Mouse (Mus musculus) bone marrow macrophage, adult 2 months (primary cell): ENCODE measurements around the gene Dars2. TPM values are rescaled to one million over a fixed set of nuclear protein-coding genes. Genes with fewer than 3 reads are reported as not detected.

Experiments
- H3K27ac ChIP-seq: 2 replicates; pipeline ENCODE4 v1.5.1; 2012; ENCODE audit warnings: low read depth, low read length; ENCODE audit not compliant: insufficient read depth
- H3K4me1 ChIP-seq: 2 replicates; pipeline ENCODE4 v1.6.1; 2012; ENCODE audit warnings: low read length; ENCODE audit not compliant: control insufficient read depth, insufficient read depth
- H3K4me3 ChIP-seq: 2 replicates; pipeline ENCODE4 v1.5.1; 2012; ENCODE audit warnings: mild to moderate bottlenecking, low read length, moderate library complexity; ENCODE audit not compliant: insufficient read depth
- CTCF ChIP-seq: IDR thresholded peaks from 2 replicates; pipeline ENCODE4 v1.5.1; 2012; ENCODE audit warnings: low read depth, mild to moderate bottlenecking, low read length, moderate library complexity
- POLR2A ChIP-seq: IDR thresholded peaks from 2 replicates; pipeline ENCODE4 v1.6.1; 2012; ENCODE audit warnings: mild to moderate bottlenecking, low read depth, low read length, borderline replicate concordance
- polyA plus RNA-seq: library from polyadenylated mRNA; stranded (reverse); fragments of >200 nt; gene quantifications from 2 replicates; pipeline ENCODE4 v1.2.4, GENCODE M21; 2012; ENCODE audit not compliant: missing spikeins, insufficient read depth, insufficient read length

The Dars2 gene
- polyA plus RNA-seq, 1 experiment: 11.3 TPM

DNA sequence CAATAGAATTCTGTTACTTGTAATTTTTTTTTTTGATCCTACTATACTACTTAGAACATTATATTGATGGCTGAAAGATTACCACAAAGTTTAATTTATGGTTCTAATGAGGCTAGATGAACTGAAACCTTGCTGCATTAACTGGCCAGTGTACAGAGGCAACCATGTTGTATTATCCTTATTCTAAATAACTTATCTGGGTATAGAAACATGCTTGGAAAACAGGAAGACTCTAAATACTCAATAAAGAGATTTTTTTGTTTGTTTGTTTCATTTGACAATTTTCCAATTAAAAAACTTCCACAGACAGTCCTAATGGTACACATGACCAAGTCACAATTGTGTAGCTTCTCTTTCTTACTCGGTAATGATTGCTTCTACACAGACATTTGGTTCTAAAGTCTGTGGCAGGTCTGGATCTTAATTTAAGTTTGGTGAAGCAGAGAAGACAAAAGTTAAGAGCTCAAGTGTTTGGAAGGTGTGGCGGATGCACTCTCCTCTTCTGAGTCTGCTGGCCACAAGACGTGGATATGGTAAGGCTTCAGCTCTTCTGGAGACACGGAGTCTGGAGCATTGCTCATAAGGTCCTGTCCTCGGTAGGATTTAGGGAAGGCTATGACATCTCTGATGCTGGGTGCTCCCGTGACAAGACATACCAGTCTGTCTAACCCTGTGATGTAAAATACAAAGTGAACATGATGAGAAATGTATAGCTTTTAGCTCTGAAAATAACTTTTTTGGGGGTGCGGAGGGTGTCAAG is 29.0 kb downstream of the Dars2 start:
- no peak for TF ChIP-seq POLR2A
- no peak overlapping the region for H3K27ac ChIP-seq
- no peak overlapping the region for H3K4me3 ChIP-seq
- H3K4me1 ChIP-seq: no peaks in the 10 kb centered on the region

DNA sequence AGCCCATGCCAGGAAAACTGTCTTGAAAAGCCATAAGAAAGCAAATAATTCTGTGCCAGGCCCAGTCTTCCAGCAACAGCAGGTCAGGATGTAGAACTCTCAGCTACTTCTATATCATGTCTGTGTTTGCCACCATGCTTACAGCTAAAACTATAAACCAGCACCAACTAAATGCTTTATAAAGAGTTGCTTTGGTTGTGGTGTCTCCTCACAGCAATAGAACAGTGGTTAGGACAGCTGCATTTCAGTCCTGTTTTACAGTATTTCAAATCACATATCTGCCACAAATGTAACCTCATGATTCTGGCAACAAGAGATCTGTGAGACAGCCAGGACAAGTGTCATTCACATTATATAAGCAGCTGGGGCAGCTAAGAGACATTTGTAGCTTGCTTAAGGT is 29.6 kb downstream of the Dars2 start:
- Histone ChIP-seq H3K27ac (no peak overlapping the region), H3K4me1 (no peaks in the 10 kb centered on the region), H3K4me3 (no peak overlapping the region)
- TF ChIP-seq POLR2A (no peak), CTCF (no peak)

DNA sequence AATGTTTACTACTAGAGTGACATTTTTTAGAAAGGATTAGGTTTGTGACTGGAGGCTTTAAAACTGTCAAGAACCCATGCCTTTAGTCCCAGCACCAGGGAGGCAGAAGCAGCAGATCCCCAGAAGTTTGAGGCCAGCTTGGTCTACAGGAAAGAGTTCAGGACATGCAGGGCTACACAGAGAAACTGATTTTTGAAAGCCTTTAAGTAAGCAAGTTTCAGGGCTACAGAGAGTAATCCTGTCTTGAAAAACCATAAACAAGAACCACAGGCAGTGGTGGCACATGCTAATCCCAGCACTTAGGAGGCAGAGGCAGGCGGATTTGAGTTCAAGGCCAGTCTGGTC is 30.1 kb downstream of the Dars2 start:
- Histone ChIP-seq H3K27ac (peak overlapping the region; percentile 4; the same call in 1 of the 2 replicates), H3K4me1 (no peaks in the 10 kb centered on the region), H3K4me3 (no peak overlapping the region)
- no peak for TF ChIP-seq CTCF
- no peak for TF ChIP-seq POLR2A

DNA sequence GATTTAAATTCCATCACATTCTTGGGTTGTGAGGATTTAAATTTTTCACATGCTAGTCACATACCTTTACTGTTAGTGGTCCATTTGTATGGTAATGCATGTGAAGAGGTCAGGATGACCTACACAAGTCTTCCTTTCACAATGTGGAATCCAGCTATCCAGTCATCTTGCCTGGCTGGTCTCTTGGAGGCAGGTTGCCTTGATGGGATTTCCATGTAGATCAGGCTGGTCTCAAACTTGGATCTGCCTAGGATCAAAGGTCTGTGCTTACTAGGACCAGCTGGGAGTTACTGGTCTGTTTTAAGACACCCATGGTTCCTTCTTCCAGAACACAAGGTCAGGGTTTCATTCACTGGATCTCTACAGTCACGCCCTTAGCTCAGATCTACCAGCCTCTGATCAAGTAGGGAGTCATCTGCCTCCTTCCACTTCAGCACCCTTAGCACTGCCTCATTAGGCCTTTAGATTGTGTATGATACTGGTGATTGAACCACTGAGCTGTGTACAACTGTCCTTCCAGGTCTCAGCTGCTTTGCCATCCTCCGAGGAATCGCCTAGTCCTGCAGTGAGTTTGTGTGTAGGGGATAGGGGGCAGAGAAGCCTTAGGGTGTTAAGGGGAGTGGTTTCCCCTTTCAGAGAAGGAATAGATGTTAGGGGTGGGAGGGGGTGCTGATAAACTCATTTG is 30.6 kb downstream of the Dars2 start:
- TF ChIP-seq POLR2A (no peak), CTCF (no peak)
- Histone ChIP-seq H3K27ac (peak overlapping the region; percentile 14), H3K4me1 (no peaks in the 10 kb centered on the region), H3K4me3 (no peak overlapping the region)

DNA sequence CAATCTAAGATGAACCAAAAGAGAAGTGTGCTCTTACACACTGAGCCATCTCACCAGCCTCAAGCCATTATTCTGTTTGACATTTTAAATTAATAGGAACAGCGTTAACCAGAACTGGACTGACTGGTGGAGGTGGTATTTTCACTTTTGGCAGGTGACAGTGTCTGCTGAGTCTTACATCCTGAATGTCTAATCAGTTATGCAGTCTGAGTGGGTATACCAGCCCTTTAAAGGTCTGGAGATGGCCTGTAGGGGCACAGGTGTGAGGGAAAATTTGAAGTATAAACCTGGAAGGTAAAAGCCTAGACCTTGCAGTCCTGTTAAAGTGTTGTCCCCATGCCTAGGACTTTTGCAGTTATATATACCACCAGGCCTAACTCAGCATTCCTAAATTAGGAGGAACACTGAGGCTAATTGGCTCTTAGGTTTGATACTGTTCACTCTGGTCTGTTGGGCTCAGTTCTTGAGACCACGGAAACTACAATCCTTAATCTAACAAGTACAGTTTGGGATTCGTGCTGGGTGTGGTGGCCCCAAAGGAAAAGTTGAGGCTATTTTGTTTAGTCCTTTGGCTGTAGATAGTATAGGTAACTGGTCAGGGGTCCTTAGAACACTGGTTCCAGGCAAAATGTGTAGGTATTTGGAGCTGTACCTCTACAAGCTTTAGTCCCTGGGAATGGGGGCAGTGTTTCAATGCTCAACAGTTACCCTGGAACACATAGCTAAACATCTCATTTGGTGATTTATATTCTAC is 31.3 kb downstream of the Dars2 start:
- Histone ChIP-seq H3K27ac (no peak overlapping the region), H3K4me1 (no peaks in the 10 kb centered on the region), H3K4me3 (no peak overlapping the region)
- TF ChIP-seq POLR2A (no peak), CTCF (no peak)

DNA sequence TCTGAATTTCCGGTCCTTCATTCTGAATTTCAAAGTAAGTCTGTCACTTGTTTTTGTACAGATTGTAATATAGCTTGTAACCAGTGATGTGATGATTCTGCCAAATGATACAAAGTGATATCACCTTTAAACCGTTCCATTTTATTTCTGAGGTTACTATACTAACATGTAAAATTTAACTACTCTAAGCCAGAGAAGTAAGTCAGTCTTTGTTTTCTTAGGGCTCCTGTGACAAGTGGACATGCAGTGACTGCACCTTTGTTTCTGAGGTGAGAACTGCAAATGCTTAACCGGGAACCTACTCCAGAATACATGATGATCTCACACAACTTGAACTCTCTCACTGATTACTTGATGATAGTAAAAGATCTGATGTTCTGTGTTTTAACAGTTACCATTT is 32.5 kb downstream of the Dars2 start:
- no peak for TF ChIP-seq CTCF
- no peak for TF ChIP-seq POLR2A
- Histone ChIP-seq H3K4me1 (peaks cover 3% of the 10 kb centered on the region; the same call in 1 of the 2 replicates), H3K27ac (no peak overlapping the region), H3K4me3 (0 out of 2 replicates have a peak overlapping the region, but pooled peaks have one; percentile 7)

DNA sequence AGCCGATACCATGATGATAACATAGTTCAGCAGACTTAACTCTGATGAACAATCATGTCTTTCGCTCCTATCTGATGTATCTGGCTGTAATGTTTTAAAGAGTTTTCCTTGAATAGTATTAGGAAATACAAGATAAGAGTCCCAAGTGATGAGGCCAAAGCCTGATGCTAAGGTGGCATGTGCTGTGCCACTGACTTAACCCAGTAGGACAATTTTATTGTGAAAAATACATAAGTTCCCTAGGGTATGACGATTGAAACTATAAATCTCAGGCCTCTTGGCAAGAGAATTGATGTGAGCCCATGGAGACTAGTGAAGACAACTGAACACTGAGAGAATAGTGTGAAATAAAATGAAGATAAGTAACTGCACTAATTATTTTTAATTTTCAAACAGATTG is 32.9 kb downstream of the Dars2 start:
- Histone ChIP-seq H3K4me1 (peaks cover 3% of the 10 kb centered on the region; the same call in 1 of the 2 replicates), H3K4me3 (peak overlapping the region; percentile 16; the same call in 1 of the 2 replicates), H3K27ac (peak overlapping the region; percentile 23; the same call in 1 of the 2 replicates)
- no peak for TF ChIP-seq POLR2A
- no peak for TF ChIP-seq CTCF

DNA sequence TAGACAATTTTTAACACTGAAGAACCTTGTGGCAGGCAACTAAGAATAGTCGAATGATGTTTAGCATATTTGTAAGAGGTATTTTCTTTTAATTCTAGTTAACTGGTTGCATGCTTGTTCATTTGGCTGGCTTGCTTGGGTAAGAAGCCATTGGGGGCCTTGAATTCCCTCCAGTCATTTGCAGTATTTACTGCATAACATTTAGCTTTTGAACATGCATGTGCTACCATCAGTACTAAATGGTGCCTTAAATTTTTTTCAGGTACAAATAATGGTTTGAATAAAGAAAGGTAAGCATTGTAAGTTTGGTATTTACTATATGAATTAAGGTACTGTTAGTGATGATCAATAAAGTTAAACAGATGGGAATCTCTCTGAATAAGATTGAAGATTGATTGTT is 33.4 kb downstream of the Dars2 start:
- H3K4me3 ChIP-seq: peak overlapping the region; percentile 89
- TF ChIP-seq CTCF: no peak
- TF ChIP-seq POLR2A: no peak
- H3K4me1 ChIP-seq: peaks cover 3% of the 10 kb centered on the region; the same call in 1 of the 2 replicates
- peak overlapping the region; percentile 26; the same call in 1 of the 2 replicates for H3K27ac ChIP-seq

DNA sequence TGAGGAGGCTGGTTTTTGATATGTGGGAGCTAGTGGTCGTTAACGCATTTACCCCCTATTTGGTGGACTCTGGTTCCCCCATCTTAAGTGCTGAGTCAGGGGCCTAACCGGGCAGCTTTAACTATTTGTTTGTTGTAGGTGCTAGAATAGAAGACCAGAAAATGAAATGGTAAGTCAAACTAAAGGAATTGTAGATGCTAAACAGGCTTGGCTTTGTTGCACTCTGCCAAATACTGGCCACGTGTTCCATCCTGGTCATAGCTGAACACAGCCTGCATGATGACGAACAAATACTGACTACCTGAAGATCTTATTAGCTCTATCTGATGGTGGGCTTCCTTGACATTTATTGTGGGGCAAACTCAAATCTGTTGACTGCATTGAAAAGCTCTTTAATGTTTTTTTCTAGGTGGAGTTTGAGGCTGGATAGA is 34.0 kb downstream of the Dars2 start:
- H3K4me3 ChIP-seq: peak overlapping the region; percentile 89
- TF ChIP-seq POLR2A (no peak), CTCF (no peak)
- H3K4me1 ChIP-seq: peaks cover 3% of the 10 kb centered on the region; the same call in 1 of the 2 replicates
- peak overlapping the region; percentile 86 for H3K27ac ChIP-seq
